Mouse (Mus musculus): Measurements from ENCODE around the gene Mylk4. TPM values are rescaled to one million over a fixed set of nuclear protein-coding genes. Genes with fewer than 3 reads are reported as not detected.

Mylk4 gene
- polyA plus RNA-seq, 1 experiment from 2014 or later, result not detected

- no peaks in the 10 kb centered on the region for H3K4me1 ChIP-seq
- no peak for DNase-seq (ENCODE audit: extremely low spot score, low spot score)
- H3K27me3 ChIP-seq (ENCODE audit: poor library complexity, severe bottlenecking), result no peaks in the 10 kb centered on the region
- H3K36me3 ChIP-seq (replicated peaks), result no peaks in the 10 kb centered on the region
- no peaks in the 10 kb centered on the region for H3K9me3 ChIP-seq
- no peak overlapping the region for H3K4me3 ChIP-seq
- H3K27ac ChIP-seq, result no peak overlapping the region
Measured at GRCm38 (mm10) chr13:32731283-32731682, 52.5 kb downstream of the Mylk4 start.

- no peaks in the 10 kb centered on the region for H3K4me1 ChIP-seq
- no peaks in the 10 kb centered on the region for H3K36me3 ChIP-seq (replicated peaks)
- no peak overlapping the region for H3K27ac ChIP-seq
- no peak for DNase-seq (ENCODE audit: extremely low spot score, low spot score)
- no peak overlapping the region for H3K4me3 ChIP-seq
- H3K27me3 ChIP-seq (ENCODE audit: poor library complexity, severe bottlenecking), result no peaks in the 10 kb centered on the region
- WGBS, result 91% methylated on average over 5 of the region's 5 CpGs
- H3K9me3 ChIP-seq, result no peaks in the 10 kb centered on the region
Measured at GRCm38 (mm10) chr13:32724606-32725005, 59.1 kb downstream of the Mylk4 start.

DNA sequence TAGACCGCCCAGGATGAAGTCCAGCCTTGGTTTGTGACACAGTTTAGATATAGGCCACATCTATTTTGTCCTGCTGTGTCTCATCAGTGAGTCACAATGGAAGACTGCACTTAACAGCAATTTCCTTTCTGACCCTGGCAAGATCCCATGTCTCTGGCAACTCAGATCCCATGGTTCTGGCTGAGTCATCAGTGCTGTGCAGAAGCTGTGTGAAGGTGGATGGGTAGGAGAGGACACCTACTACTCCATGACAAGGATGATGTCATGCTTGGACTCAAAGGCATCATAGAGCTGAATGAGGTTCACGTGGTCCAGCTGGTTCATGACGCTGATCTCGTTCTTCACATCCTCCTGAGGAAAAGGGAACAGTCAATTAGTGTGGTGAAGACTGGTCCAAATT lies 62.0 kb downstream of the Mylk4 start:
- 88% methylated on average over 4 of the region's 4 CpGs for WGBS
- Histone ChIP-seq H3K36me3 (replicated peaks) (no peaks in the 10 kb centered on the region), H3K27me3 (ENCODE audit: poor library complexity, severe bottlenecking) (no peaks in the 10 kb centered on the region), H3K4me1 (no peaks in the 10 kb centered on the region), H3K27ac (no peak overlapping the region), H3K4me3 (no peak overlapping the region), H3K9me3 (no peaks in the 10 kb centered on the region)
- no peak for DNase-seq (ENCODE audit: extremely low spot score, low spot score)

- Histone ChIP-seq H3K36me3 (replicated peaks) (no peaks in the 10 kb centered on the region), H3K27ac (no peak overlapping the region), H3K9me3 (no peaks in the 10 kb centered on the region), H3K4me1 (no peaks in the 10 kb centered on the region), H3K27me3 (ENCODE audit: poor library complexity, severe bottlenecking) (no peaks in the 10 kb centered on the region), H3K4me3 (no peak overlapping the region)
- WGBS, result 89% methylated on average over 3 of the region's 3 CpGs
- no peak for DNase-seq (ENCODE audit: extremely low spot score, low spot score)
Measured at GRCm38 (mm10) chr13:32719284-32719683, 64.5 kb downstream of the Mylk4 start.

- no peak overlapping the region for H3K4me3 ChIP-seq
- 90% methylated on average over 5 of the region's 5 CpGs for WGBS
- H3K4me1 ChIP-seq, result no peaks in the 10 kb centered on the region
- no peaks in the 10 kb centered on the region for H3K27me3 ChIP-seq (ENCODE audit: poor library complexity, severe bottlenecking)
- no peak for DNase-seq (ENCODE audit: extremely low spot score, low spot score)
- H3K27ac ChIP-seq, result no peak overlapping the region
- H3K9me3 ChIP-seq, result no peaks in the 10 kb centered on the region
- H3K36me3 ChIP-seq (replicated peaks), result no peaks in the 10 kb centered on the region
Measured at GRCm38 (mm10) chr13:32717709-32718108, 66.0 kb downstream of the Mylk4 start.

DNA sequence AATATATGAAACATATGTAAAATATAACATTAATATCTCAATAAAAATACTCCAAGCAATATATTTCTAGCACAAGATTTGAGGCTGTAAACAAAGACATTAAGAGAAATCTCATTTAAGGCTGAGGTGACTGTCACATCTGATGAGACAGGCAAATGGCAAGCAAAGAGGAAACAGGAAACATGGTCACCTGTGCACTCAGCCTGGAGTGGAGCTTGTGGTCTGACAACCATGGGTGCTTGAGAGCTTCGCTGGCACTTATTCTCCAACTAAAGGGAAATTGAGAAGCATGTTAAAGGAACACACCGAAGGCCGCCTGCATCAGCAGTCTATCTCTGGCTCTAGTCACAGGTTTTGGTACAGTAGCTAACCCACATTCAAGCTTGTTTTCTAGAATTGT lies 71.2 kb downstream of the Mylk4 start:
- H3K4me3 ChIP-seq, result no peak overlapping the region
- 92% methylated on average over 3 of the region's 3 CpGs for WGBS

GRCm38 (mm10) chr13:32707894-32708293 lies 75.9 kb downstream of the Mylk4 start:
- Histone ChIP-seq H3K4me3 (no peak overlapping the region), H3K27ac (no peak overlapping the region), H3K9me3 (no peaks in the 10 kb centered on the region), H3K27me3 (ENCODE audit: poor library complexity, severe bottlenecking) (no peaks in the 10 kb centered on the region), H3K36me3 (replicated peaks) (no peaks in the 10 kb centered on the region), H3K4me1 (peaks cover 4% of the 10 kb centered on the region)
- WGBS, result 89% methylated on average over 2 of the region's 2 CpGs
- DNase-seq (ENCODE audit: extremely low spot score, low spot score), result no peak

More for the DNA sequence above, 71.2 kb downstream of the Mylk4 start:
- H3K9me3 ChIP-seq, result no peaks in the 10 kb centered on the region
- no peaks in the 10 kb centered on the region for H3K36me3 ChIP-seq (replicated peaks)
- no peaks in the 10 kb centered on the region for H3K27me3 ChIP-seq (ENCODE audit: poor library complexity, severe bottlenecking)
- no peak overlapping the region for H3K27ac ChIP-seq
- no peak for DNase-seq (ENCODE audit: extremely low spot score, low spot score)
- no peaks in the 10 kb centered on the region for H3K4me1 ChIP-seq

GRCm38 (mm10) chr13:32706651-32707288 lies 77.0 kb downstream of the Mylk4 start:
- no peaks in the 10 kb centered on the region for H3K36me3 ChIP-seq (replicated peaks)
- H3K4me1 ChIP-seq, result peaks cover 4% of the 10 kb centered on the region
- no peak for DNase-seq (ENCODE audit: extremely low spot score, low spot score)
- H3K27me3 ChIP-seq (ENCODE audit: poor library complexity, severe bottlenecking), result no peaks in the 10 kb centered on the region
- H3K9me3 ChIP-seq, result no peaks in the 10 kb centered on the region
- no peak overlapping the region for H3K27ac ChIP-seq
- H3K4me3 ChIP-seq, result no peak overlapping the region
- 80% methylated on average over 10 of the region's 10 CpGs for WGBS

GRCm38 (mm10) chr13:32705315-32705714 lies 78.4 kb downstream of the Mylk4 start:
- no peak overlapping the region for H3K4me3 ChIP-seq
- no peak overlapping the region for H3K27ac ChIP-seq
- no peak for DNase-seq (ENCODE audit: extremely low spot score, low spot score)
- no peaks in the 10 kb centered on the region for H3K27me3 ChIP-seq (ENCODE audit: poor library complexity, severe bottlenecking)
- WGBS, result 77% methylated on average over 1 of the region's 1 CpGs
- peaks cover 4% of the 10 kb centered on the region for H3K4me1 ChIP-seq
- H3K36me3 ChIP-seq (replicated peaks), result no peaks in the 10 kb centered on the region
- H3K9me3 ChIP-seq, result no peaks in the 10 kb centered on the region

DNA sequence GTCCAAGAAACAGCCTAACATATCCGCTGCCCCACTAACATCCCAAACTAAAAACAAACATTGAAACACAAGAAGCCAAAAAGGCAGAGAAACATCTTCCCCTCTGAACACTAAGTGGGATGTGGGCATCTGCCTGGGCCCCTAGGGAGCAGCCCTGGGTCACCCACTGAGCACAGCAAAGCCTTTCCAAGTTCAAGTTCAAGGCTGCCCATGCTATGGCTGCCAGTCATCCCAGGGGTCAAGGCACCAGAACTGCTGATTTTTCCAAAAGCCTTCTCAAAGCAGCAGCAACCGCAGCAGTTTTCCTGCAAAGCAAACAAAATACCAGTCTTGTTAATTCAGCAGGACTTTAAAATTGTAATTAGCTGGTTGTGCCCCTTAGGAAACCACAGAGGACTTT lies 78.8 kb downstream of the Mylk4 start:
- Histone ChIP-seq H3K9me3 (no peaks in the 10 kb centered on the region), H3K4me1 (peaks cover 4% of the 10 kb centered on the region), H3K36me3 (replicated peaks) (no peaks in the 10 kb centered on the region), H3K4me3 (no peak overlapping the region), H3K27me3 (ENCODE audit: poor library complexity, severe bottlenecking) (no peaks in the 10 kb centered on the region), H3K27ac (no peak overlapping the region)
- 81% methylated on average over 2 of the region's 2 CpGs for WGBS
- no peak for DNase-seq (ENCODE audit: extremely low spot score, low spot score)

DNA sequence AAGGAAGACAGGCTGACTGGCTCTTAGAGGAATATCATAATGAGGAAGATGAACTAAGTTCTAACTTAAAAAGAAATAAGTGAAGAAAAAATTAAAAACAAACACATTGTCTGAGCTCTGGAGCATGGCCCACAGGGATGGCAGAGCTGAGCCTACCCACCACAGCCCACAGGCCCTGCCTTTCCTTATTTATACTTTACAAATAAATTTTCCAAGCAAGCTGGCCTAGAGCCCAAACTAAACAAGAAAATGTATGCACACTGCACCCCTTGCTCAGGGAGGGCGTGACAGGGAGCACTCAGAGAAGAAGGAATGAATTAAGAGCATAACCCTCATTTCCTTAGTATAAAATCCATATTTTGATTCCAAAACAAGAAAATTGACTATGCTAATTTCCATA lies 82.2 kb downstream of the Mylk4 start:
- no peak overlapping the region for H3K27ac ChIP-seq
- H3K36me3 ChIP-seq (replicated peaks), result no peaks in the 10 kb centered on the region
- H3K4me1 ChIP-seq, result peaks cover under 1% of the 10 kb centered on the region; the same call in 1 of the 2 replicates
- H3K9me3 ChIP-seq, result no peaks in the 10 kb centered on the region
- no peak for DNase-seq (ENCODE audit: extremely low spot score, low spot score)
- H3K4me3 ChIP-seq, result no peak overlapping the region
- 95% methylated on average over 1 of the region's 1 CpGs for WGBS
- no peaks in the 10 kb centered on the region for H3K27me3 ChIP-seq (ENCODE audit: poor library complexity, severe bottlenecking)

GRCm38 (mm10) chr13:32699376-32699775 lies 84.4 kb downstream of the Mylk4 start:
- Histone ChIP-seq H3K36me3 (replicated peaks) (no peaks in the 10 kb centered on the region), H3K9me3 (no peaks in the 10 kb centered on the region), H3K27ac (no peak overlapping the region), H3K4me1 (no peaks in the 10 kb centered on the region), H3K4me3 (no peak overlapping the region), H3K27me3 (ENCODE audit: poor library complexity, severe bottlenecking) (no peaks in the 10 kb centered on the region)
- no peak for DNase-seq (ENCODE audit: extremely low spot score, low spot score)
- 86% methylated on average over 1 of the region's 1 CpGs for WGBS

- DNase-seq (ENCODE audit: extremely low spot score, low spot score), result no peak
- H3K27me3 ChIP-seq (ENCODE audit: poor library complexity, severe bottlenecking), result no peaks in the 10 kb centered on the region
- no peak overlapping the region for H3K4me3 ChIP-seq
- H3K27ac ChIP-seq, result no peak overlapping the region
- no peaks in the 10 kb centered on the region for H3K4me1 ChIP-seq
- no peaks in the 10 kb centered on the region for H3K9me3 ChIP-seq
- 92% methylated on average over 3 of the region's 3 CpGs for WGBS
- H3K36me3 ChIP-seq (replicated peaks), result no peaks in the 10 kb centered on the region
Measured at GRCm38 (mm10) chr13:32698956-32699355, 84.8 kb downstream of the Mylk4 start.
